Mouse (Mus musculus): ENCODE results near the gene Cryba2. TPM values are rescaled to one million over a fixed set of nuclear protein-coding genes. Genes with fewer than 3 reads are reported as not detected.

The Cryba2 gene
- not detected for total RNA-seq (2021)
- long read RNA-seq, experiment 1: 0 reads
- long read RNA-seq, experiment 2: 0 reads

DNA sequence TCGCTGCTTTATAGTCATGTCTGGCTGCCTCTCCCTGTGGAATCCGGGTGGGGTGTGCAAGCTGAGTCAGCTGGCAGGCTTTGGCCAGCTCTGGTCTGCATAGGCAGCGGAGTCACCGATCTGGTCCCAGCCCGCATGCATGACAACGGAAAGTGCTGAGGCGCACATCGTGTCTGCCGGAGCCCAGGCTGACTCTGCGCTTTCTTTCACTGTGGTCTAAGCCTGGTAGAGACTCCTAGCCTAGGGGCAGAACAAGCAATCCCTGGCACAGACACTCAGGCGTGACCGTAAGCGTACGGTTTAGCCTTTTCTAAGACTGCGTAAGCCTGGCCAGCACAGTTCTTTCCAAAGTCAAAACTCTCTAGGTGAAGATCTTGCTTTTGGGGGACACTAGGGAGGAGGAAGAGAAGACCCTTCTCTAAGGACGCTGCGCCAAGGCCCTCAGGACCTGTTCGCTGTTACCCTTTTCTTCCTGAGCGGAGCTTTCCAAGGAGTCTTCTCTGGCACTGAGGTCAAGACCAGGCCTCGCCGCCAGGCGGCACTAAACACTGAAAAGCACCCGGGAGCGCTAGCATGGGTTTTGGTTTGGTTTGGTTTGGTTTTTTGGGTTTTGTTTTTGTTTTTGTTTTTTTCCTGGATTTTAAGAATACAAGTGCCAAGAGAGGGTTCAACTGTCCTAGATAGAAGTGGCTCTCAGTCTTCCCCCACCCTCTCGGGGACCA lies at the start of gene Cryba2:
Gene Cryba2, minus strand, starts transcription at position 10 of the 722 bp plus-strand sequence.
- no peak for DNase-seq (ENCODE audit: low spot score in 2 of 2)

DNA sequence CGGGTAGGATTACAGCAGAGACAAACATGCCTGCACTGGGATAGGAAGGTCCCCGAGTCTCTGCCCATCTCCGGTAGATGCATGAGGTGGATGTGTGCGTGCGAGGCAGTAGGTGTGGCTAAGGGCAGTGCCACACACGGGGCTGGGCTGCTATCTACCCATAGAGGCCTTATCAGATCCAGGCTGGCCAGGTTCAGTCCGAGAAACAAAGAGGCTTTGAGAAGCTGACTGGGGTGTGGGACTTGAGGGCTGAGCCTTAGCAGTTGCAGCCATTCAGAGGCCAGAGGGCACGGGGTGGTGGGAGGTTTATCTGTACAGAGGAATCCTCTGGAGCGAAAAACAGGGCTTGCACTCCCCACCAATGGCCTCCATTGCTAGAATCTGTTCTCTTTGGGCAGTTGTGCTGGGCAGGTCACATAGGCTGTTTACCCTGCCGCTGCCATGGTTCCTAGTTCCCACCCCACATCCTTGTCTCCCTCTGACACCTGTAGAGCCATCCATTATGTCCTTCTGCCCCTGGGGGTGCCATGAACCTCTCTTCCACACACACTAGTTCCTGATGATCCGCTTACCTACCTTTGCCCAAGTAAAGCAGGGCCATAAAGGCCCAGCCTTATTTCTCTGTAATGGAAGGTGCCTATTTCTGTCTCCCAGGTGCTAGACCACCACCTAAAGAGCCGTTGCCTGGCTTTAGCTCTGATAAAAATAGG lies 48.9 kb upstream of the Cryba2 start:
- no peak for DNase-seq (ENCODE audit: low spot score in 2 of 2)

DNA sequence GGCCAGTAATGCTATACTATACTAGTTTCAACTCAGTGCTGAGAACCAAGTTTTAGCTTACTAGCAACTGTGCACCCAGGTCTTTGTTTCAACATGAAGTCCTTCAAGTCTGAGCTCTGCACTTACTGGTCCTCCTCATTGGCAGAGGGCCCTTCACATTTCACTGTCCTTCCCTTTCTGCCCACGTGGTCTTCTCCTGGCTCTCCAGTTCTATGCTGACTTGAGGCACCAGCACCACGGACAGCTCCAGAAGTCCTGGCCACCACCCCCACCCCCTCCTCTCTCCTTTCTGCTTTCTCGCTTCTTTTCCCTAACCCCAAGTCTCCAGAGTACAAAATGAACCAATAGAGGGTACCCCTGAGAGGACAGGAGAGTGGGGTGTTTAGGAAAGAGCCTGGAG lies 46.8 kb upstream of the Cryba2 start:
- DNase-seq (ENCODE audit: low spot score in 2 of 2): no peak

GRCm38 (mm10) chr1:74936221-74936830 lies 43.4 kb upstream of the Cryba2 start:
- no peak for DNase-seq (ENCODE audit: low spot score in 2 of 2)

DNA sequence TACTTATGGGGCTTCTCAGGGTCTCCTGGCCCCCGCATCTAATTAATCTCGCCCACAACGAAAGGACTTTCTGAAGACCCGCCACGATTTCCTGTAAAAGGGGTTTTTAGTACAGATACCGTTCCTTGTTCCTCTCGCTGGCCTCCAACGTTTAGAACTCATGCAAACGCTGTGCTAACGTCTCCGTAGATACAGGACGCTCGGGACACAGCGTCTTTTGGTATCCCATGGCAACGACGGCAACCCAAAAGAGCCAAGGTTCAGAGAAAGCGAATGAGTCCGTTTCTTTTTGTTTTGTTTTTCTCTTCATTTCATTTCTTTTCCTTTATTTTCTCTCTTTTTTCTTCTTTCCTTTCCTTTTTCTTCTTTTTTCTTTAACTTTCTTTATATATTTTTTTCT lies 42.5 kb upstream of the Cryba2 start, which contains the start of gene Cfap65:
Gene Cfap65, minus strand, starts transcription at position 198 of the 400 bp plus-strand sequence.
- no peak for DNase-seq (ENCODE audit: low spot score in 2 of 2)

DNA sequence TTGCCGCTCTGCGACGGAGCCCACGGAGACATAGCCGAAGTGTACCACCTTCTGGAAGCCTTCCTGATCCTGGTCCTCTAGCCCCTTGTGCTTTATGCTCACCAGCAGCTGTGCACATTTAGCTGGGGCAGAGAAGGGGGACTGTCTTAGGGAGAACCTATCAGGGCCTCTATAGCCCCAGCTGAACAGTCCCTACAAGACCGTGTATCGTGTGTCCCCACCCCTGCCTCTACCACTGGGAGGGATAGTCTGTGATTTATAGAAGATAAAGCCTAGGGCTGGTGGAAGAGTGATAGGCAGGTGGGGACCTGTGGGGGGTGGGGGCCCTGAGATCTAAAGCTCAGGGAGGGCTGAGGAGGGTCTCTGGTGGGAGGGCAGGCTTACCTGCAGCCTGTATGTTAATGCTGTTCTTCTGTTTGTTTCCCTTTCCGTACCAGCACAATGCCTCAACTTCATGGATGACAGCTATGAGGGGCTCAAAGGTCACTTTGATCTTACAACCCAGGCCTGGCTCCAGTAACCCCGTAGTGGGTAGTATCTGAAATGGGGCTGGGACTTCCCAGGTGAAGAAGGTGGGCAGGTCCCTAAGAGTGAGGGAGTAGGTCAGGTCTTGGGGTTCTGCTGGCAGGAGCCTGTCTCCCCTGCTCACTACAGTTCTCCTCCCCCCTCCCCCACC lies 34.8 kb upstream of the Cryba2 start:
- no peak for DNase-seq (ENCODE audit: low spot score in 2 of 2)

- DNase-seq (ENCODE audit: low spot score in 2 of 2): no peak
These were observed 33.8 kb upstream of the Cryba2 start for GRCm38 (mm10) chr1:74926721-74927120.

DNA sequence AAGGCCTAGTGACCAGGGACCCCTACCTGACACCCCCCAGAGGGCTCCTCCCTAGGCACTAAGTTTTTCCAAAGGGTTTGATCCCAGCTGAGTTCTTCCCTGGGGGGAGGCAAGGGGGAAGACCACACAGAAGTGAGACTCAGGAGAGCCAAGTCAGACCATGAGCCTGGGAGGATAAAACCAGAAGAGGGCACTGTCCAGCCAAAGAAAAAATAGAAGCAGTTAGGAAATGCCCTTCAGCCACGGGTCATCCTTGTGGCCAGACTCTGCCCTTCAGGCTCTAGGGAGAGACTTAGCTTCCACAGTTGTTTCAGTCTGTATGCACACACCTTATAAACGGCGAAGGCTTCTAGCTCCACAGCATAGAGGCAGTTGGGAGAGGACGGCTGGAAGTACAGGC lies 31.5 kb upstream of the Cryba2 start:
- peak in 1 of 2 experiments; percentile 5 for DNase-seq (ENCODE audit: low spot score in 2 of 2)

GRCm38 (mm10) chr1:74915706-74916105 lies 22.8 kb upstream of the Cryba2 start:
- no peak for DNase-seq (ENCODE audit: low spot score in 2 of 2)

DNA sequence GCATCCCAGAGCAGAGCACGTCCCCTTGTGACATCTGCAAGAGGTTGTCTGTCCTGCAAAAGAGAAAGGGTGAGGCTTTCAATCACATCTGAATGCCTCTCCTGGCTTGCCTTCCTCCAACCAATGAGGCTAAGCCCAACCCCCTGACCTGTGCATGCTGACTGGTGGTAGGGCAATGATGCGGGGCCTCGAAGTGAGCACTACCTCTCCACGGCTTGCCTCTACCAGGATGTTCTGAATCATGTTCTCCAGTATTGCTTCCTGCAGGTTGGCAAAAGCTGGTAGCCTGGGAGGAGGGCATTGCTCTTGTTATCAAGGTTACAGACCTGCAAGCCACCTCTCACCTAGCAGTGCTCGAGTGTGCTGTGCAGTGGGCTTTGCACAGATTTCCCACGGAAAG lies 9.2 kb upstream of the Cryba2 start:
- no peak for DNase-seq (ENCODE audit: low spot score in 2 of 2)

DNA sequence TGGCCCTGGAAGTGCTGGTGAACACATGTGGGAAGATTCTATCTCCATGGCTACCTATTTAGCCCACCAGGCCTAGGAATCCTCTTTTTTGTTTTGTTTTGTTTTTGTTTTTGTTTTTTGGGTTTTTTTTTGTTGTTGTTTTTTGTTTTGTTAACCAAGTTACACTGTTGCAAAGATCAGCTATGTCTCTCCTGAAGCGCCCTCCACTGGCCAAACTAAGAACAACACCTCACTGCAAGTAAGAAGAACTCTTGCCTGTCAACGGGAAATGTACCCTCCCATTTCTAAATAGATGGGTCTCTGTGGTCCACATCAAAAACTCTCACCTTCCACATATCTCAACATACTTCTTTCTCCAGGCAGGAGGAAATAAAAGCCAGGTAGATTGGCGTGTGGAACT lies 8.7 kb upstream of the Cryba2 start:
- no peak for DNase-seq (ENCODE audit: low spot score in 2 of 2)

GRCm38 (mm10) chr1:74900341-74901285 lies 7.7 kb upstream of the Cryba2 start:
- no peak for DNase-seq (ENCODE audit: low spot score in 2 of 2)

DNA sequence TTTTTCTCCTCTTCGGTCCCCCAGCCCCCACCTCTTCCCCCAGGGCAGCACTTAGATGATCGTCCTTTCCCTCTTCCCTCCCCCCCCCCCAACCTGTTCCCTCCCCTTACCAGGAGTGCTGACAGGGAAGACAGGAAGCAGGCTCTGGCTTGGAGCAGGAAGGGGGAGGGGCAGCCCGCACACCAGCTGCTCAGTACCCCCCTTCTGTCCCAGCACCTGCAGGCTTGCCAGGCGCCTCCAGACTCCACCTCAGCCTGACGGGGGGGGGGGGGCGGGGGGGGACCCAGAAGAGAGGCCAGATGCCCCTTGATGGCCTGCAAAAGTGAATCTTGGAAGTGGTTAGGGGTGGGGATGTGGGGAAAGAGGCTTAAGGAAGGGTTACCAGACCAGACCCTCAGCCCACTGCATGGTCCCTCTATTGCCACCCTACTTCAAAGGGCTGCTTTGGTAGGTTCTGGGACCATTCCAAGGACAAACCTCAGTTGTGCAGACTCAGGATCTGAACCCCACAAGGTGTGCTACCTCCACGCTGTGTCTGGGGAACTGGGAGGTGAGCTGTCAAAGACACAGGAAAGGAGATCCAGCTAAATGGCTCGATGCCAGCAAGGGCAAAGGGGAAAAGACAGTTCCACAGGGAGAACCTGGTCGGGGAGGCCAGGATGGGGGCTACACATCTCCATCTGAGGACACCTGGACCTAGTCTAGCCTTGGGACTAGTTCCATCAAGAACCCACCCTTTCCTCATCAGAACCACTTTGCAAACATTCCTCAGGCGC lies 5.9 kb upstream of the Cryba2 start:
- no peak for DNase-seq (ENCODE audit: low spot score in 2 of 2)

- DNase-seq (ENCODE audit: low spot score in 2 of 2): no peak
These were observed 5.0 kb upstream of the Cryba2 start for GRCm38 (mm10) chr1:74897976-74898375.

DNA sequence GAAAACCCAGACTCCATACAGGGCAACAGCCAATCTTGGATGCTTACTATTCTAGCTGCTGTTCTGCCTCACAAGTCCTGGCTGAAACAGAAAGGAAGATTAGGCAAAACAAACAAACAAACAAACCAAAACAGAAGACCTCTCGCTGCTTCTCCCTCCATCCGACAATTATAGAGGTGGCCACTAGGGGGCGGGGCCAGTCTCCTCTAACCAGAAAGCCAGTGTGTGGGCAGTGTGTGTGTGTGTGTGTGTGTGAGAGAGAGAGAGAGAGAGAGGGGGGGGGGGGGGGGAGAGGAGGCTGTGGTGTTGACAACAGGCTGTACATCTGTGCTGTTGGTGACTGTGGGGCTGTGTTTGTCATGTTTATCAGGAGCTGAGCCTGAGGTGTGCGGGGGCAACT lies 2.0 kb upstream of the Cryba2 start:
- DNase-seq (ENCODE audit: low spot score in 2 of 2): peak in 1 of 2 experiments; percentile 62

DNA sequence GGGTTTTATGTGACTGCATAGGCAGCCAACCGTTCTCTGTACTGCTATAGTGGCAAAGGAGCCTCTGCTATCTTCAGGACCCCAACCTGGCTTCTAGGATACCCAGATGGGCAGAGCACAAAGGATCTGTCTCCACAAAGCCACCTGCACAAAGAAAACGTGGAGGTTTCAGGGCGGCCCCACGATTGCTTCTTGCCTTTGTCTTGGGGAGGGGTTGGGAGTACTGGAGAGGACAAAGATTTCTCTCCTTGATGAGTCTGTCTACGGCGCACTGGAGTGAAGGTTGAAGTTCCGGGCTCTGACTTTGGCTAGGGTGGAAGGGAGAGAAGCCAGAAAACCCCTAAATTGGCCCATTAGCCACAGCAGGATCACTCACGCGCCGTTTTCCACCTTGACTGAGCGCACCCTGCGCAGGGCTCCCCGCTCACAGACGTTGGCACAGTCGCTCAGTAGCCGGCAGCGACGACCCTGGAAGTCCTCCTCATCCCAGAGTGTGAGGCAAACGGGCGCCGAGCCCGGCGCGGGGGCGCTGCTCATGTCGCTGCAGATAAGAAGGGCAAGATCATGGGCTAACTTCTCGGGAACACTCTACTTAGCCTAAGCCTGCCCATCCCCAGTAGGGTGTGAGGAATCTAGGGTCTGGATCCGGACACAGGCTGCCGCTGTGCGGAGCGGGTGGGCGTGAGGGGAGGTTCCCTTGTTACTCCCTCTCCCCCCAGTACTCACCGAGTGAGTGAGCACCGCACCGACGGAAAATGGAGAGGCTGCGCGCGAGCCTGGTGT lies 401 bp downstream of the Cryba2 start:
- DNase-seq (ENCODE audit: low spot score in 2 of 2): no peak

DNA sequence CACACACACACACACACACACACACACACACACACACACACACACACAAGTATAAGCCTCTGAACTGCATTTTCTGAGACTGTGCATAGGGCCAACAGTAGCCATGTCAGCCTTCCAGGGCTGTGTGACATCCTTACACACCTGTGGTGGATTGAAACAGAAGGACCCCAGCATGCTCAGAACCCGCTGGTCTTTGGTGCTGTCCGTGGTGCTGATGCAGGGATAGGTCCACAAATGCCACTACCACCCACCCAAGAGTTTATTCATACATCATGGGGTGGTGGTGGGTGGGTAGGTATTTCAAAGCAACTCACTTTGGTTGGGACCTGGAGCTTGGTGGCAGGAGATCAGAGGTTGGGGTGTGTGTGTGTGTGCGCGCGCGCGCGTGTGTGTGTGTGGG lies 1.4 kb downstream of the Cryba2 start:
- peak in 1 of 2 experiments; percentile 46 for DNase-seq (ENCODE audit: low spot score in 2 of 2)

DNA sequence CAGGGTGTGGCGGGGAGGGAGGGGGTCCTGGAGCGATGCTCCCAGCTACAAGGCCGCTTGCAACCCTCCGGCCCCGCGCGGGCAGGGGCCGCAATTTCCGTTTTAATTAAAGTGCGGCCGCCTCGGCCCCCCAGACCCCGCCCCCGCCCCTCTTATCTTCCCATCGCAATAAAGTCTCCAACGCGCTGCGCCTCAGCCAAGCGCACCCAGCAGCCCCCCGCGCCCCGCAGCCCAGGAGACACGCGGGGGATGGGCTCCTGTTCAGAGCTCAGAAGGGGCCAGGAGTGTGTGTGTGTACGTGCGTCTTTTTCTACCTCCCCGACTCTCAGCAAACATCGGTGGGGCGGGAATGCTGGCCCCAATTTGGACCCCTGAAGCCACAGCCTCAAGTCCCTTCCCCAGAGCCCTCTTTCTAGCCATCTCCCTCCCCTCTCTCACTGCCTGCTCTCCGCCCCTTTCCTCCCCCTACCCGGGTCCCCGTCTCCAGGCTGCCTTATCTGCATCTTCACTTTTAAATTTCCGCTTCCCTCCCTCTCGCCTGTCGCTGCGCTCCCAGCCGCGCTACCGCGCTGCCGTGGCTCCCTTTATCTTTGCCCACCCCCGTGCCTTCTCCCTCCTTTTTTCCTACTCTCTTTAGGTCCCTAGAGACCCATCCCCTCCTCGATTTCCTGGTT lies 7.4 kb downstream of the Cryba2 start, which contains the start of gene Fev:
Gene Fev, minus strand, starts transcription at position 51 of the 674 bp plus-strand sequence.
- no peak for DNase-seq (ENCODE audit: low spot score in 2 of 2)
